Mouse (Mus musculus) ES-Bruce4 (cell line): ENCODE measurements around the gene Cryab.

Source experiments
- CTCF ChIP-seq: IDR thresholded peaks from one replicate; pipeline ENCODE4 v1.8.1; 2011; ENCODE audit warnings: low read depth, low read length
- EP300 ChIP-seq: IDR thresholded peaks from 2 replicates; pipeline ENCODE4 v1.6.1; 2011; ENCODE audit warnings: low read depth, low read length; ENCODE audit not compliant: insufficient read depth

GRCm38 (mm10) chr9:50774026-50774462, 22.9 kb downstream of the Cryab start:
- TF ChIP-seq CTCF (no peak), EP300 (no peak)
